Mouse (Mus musculus): ENCODE data around the gene Olfr1258. TPM values are rescaled to one million over a fixed set of nuclear protein-coding genes. Genes with fewer than 3 reads are reported as not detected.

Gene Olfr1258
- polyA plus RNA-seq (2014; fragmentation: Illumina TruSeq; extraction: RNeasy Lipid Tissue Mini Kit (QIAGEN cat#74804); ENCODE audit: low replicate concordance): not detected

DNA sequence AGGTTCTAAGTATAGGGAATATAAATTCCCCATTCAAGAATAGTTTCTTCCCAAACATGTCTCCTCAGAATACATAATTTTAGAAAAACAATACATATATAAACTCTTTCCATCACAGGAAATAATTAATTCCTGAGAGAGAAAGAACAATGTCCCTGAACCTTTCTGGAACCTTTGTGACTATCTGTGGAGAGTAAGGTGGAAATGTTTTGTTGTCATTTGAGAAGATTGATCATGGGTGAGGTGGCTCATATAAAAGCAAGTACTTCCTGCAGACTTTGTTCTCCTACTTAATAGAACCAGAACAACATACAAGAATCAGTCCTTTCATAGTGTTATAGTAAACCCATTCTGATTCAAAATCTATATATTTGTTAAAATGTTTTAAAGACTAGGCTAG, at the start of gene Olfr1258:
Gene Olfr1258, plus strand, starts transcription at position 301 of the 400 bp plus-strand sequence.

DNA sequence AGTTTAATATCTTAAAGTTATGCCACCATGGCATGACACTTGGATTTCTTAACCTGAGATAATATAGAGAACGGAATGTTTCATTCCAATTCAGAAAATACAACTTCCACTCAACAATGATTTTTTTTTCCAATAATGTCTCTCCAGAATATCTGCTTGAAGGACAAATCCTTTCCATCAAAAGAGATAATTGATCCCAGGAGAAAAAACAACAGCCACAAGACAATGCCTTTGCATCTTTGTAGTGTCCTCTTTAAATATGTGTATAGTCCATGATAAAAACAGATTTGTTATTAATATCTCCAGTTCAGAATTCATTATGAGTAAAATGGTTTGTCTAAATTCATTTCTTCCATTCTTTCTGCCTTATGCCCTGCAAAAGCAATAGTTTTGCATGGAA, 49.0 kb upstream of the Olfr1258 start, which contains the start of gene Olfr1257:
Gene Olfr1257, plus strand, starts transcription at position 301 of the 400 bp plus-strand sequence.

DNA sequence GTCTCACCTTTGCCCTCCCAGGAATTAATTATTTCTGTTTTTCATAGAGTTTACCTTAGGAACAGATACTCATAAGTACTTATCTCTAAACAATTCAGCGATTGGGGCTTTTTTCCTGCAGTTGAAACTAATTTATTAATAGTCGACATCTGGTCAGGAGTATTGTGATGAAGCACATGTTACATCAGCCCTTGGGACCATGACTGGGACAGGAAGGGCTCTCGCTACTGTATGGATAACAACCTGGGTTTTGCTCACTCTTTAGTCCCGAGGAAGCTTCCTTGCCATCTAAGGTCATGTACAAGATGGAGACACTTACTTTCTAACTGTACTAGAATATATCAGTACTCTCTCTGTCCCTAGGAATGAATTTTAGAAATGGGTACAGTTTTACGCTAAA, 21.5 kb downstream of the Olfr1258 start, which contains the start of gene Olfr1259:
Gene Olfr1259, minus strand, starts transcription at position 101 of the 400 bp plus-strand sequence.

DNA sequence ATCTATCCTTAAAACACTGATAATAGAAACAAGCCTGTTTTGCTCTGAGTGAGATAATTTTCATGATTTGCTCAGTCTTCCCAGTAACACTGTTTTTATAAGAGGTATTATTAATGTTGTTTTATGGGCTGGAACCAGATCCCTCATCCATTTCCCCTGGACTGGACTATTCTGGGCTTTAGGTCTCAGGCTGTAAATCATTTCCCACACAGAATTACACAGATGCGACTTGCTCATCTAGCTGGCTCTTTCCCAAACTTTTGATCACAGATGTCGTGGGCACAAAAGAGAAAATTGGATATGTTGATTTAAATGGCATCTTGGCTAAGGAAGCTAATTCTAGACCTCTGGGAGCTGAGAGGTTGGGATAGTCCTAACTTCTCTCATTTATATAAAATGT, 47.1 kb downstream of the Olfr1258 start, which contains the start of gene Olfr1260:
Gene Olfr1260, plus strand, starts transcription at position 157 of the 400 bp plus-strand sequence.

Other genes starting within 250 kb of the Olfr1258 start
- gene Olfr1252, start 202.3 kb upstream of the Olfr1258 start, polyA plus RNA-seq (2014; fragmentation: Illumina TruSeq; extraction: RNeasy Lipid Tissue Mini Kit (QIAGEN cat#74804); ENCODE audit: low replicate concordance): not detected
- not detected for gene Olfr1253, start 170.2 kb upstream of the Olfr1258 start, polyA plus RNA-seq (2014; fragmentation: Illumina TruSeq; extraction: RNeasy Lipid Tissue Mini Kit (QIAGEN cat#74804); ENCODE audit: low replicate concordance)
- not detected for gene Olfr1254, start 133.7 kb upstream of the Olfr1258 start, polyA plus RNA-seq (2014; fragmentation: Illumina TruSeq; extraction: RNeasy Lipid Tissue Mini Kit (QIAGEN cat#74804); ENCODE audit: low replicate concordance)
- gene Olfr1255, start 115.3 kb upstream of the Olfr1258 start, polyA plus RNA-seq (2014; fragmentation: Illumina TruSeq; extraction: RNeasy Lipid Tissue Mini Kit (QIAGEN cat#74804); ENCODE audit: low replicate concordance): not detected
- not detected for gene Olfr1256, start 85.8 kb upstream of the Olfr1258 start, polyA plus RNA-seq (2014; fragmentation: Illumina TruSeq; extraction: RNeasy Lipid Tissue Mini Kit (QIAGEN cat#74804); ENCODE audit: low replicate concordance)
- gene Olfr48, start 79.1 kb upstream of the Olfr1258 start, polyA plus RNA-seq (2014; fragmentation: Illumina TruSeq; extraction: RNeasy Lipid Tissue Mini Kit (QIAGEN cat#74804); ENCODE audit: low replicate concordance): not detected
- gene Olfr1257, start 48.9 kb upstream of the Olfr1258 start, polyA plus RNA-seq (2014; fragmentation: Illumina TruSeq; extraction: RNeasy Lipid Tissue Mini Kit (QIAGEN cat#74804); ENCODE audit: low replicate concordance): not detected
- not detected for gene Olfr1259, start 21.4 kb downstream of the Olfr1258 start, polyA plus RNA-seq (2014; fragmentation: Illumina TruSeq; extraction: RNeasy Lipid Tissue Mini Kit (QIAGEN cat#74804); ENCODE audit: low replicate concordance)
- gene Olfr1260, start 47.0 kb downstream of the Olfr1258 start, polyA plus RNA-seq (2014; fragmentation: Illumina TruSeq; extraction: RNeasy Lipid Tissue Mini Kit (QIAGEN cat#74804); ENCODE audit: low replicate concordance): not detected
- not detected for gene Olfr1261, start 63.9 kb downstream of the Olfr1258 start, polyA plus RNA-seq (2014; fragmentation: Illumina TruSeq; extraction: RNeasy Lipid Tissue Mini Kit (QIAGEN cat#74804); ENCODE audit: low replicate concordance)
- not detected for gene Olfr1262, start 72.8 kb downstream of the Olfr1258 start, polyA plus RNA-seq (2014; fragmentation: Illumina TruSeq; extraction: RNeasy Lipid Tissue Mini Kit (QIAGEN cat#74804); ENCODE audit: low replicate concordance)
- not detected for gene Olfr1263, start 84.8 kb downstream of the Olfr1258 start, polyA plus RNA-seq (2014; fragmentation: Illumina TruSeq; extraction: RNeasy Lipid Tissue Mini Kit (QIAGEN cat#74804); ENCODE audit: low replicate concordance)
- not detected for gene Olfr1264, start 98.3 kb downstream of the Olfr1258 start, polyA plus RNA-seq (2014; fragmentation: Illumina TruSeq; extraction: RNeasy Lipid Tissue Mini Kit (QIAGEN cat#74804); ENCODE audit: low replicate concordance)
- gene Olfr1265, start 108.0 kb downstream of the Olfr1258 start, polyA plus RNA-seq (2014; fragmentation: Illumina TruSeq; extraction: RNeasy Lipid Tissue Mini Kit (QIAGEN cat#74804); ENCODE audit: low replicate concordance): not detected
- gene Olfr140, start 136.3 kb downstream of the Olfr1258 start, polyA plus RNA-seq (2014; fragmentation: Illumina TruSeq; extraction: RNeasy Lipid Tissue Mini Kit (QIAGEN cat#74804); ENCODE audit: low replicate concordance): not detected
- gene Olfr1269, start 194.1 kb downstream of the Olfr1258 start, polyA plus RNA-seq (2014; fragmentation: Illumina TruSeq; extraction: RNeasy Lipid Tissue Mini Kit (QIAGEN cat#74804); ENCODE audit: low replicate concordance): not detected
- gene Olfr32, start 215.0 kb downstream of the Olfr1258 start, polyA plus RNA-seq (2014; fragmentation: Illumina TruSeq; extraction: RNeasy Lipid Tissue Mini Kit (QIAGEN cat#74804); ENCODE audit: low replicate concordance): not detected
- gene Olfr1270, start 225.8 kb downstream of the Olfr1258 start, polyA plus RNA-seq (2014; fragmentation: Illumina TruSeq; extraction: RNeasy Lipid Tissue Mini Kit (QIAGEN cat#74804); ENCODE audit: low replicate concordance): not detected

Data from small intestine, adult 10 weeks (tissue).